Mouse (Mus musculus): Measurements from ENCODE around the gene Tax1bp1.
A peak's percentile ranks its signal among the peaks of the same experiment; 100 is the strongest.
"Not testable (repeated sequence)": the region's sequence is repeated elsewhere in the genome, so short reads cannot be mapped to it uniquely, and the experiment has no call there.

Gene Tax1bp1

GRCm38 (mm10) chr6:52713104-52713896 is at the start of gene Tax1bp1:
Tax1bp1 (plus strand) TSS chr6:52713729.
- peak; percentile 87 for DNase-seq (ENCODE audit: low spot score)

GRCm38 (mm10) chr6:52667641-52668040 is 45.9 kb upstream of the Tax1bp1 start:
- DNase-seq (ENCODE audit: low spot score), result no peak

- DNase-seq (ENCODE audit: low spot score), result not testable (repeated sequence)
Observed at GRCm38 (mm10) chr6:52669878-52670277, 43.7 kb upstream of the Tax1bp1 start.

DNA sequence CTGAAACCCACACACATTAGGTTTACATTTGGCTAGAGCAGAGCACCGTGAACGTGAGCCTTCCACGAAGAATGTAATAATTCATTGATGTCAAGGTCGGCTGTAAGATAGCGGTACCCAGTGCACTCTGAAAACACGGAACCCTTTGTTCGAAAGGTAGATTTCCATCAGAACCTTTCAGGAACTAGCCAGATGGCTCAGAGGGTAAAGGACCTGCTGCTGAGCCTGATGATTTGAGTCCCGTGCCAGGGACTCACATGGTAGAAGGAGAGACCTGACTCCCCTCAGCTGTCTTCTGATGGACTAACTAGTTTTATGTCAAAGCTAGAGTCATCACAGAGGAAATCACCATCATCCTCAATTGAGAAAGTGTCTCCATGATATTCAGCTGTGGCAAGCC is 41.7 kb upstream of the Tax1bp1 start:
- no peak for DNase-seq (ENCODE audit: low spot score)

DNA sequence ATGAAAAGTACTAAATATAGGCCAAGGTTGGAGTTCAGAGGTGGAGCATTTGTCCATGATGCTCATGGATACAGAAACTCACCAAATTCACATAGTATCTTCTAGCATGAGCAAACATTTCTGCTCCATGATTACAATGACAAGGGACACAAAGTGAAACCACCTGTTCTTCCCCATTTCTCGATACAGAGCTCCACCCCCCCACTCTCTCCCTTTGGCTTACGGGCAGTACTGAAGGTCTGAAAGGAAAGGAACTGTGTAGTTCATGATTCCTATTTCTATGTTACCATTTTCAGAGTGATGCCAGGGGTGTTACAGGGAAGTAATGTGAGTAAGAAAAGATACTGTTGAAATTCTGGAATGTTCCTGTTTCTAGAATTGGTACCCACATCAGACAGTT is 41.0 kb upstream of the Tax1bp1 start:
- DNase-seq (ENCODE audit: low spot score), result no peak

GRCm38 (mm10) chr6:52673706-52674105 is 39.8 kb upstream of the Tax1bp1 start:
- no peak for DNase-seq (ENCODE audit: low spot score)

- DNase-seq (ENCODE audit: low spot score), result no peak
Observed at GRCm38 (mm10) chr6:52674541-52674940, 39.0 kb upstream of the Tax1bp1 start.

- DNase-seq (ENCODE audit: low spot score), result no peak
Observed at GRCm38 (mm10) chr6:52675222-52675921, 38.2 kb upstream of the Tax1bp1 start.

- DNase-seq (ENCODE audit: low spot score), result not testable (repeated sequence)
Observed at GRCm38 (mm10) chr6:52677534-52677933, 36.0 kb upstream of the Tax1bp1 start.

DNA sequence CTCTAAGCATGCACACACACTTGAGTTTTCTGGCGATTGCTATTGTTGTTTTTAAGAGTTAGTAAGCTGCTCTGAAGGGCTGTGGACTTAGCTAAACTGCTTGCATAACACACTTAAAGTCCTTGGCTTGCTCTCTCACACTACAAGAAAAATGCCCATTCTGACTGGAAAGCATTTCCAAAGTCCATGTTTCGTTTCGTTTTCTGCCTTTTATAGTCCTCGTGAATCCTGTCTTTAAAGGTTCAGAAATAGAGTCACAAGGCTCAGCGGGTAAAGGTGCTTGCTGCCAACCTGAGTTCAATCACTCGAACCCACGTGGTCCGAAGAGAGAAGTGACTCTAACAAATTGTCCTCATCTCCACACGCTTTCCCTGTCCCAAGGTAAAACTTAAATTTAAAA is 34.0 kb upstream of the Tax1bp1 start:
- no peak for DNase-seq (ENCODE audit: low spot score)

DNA sequence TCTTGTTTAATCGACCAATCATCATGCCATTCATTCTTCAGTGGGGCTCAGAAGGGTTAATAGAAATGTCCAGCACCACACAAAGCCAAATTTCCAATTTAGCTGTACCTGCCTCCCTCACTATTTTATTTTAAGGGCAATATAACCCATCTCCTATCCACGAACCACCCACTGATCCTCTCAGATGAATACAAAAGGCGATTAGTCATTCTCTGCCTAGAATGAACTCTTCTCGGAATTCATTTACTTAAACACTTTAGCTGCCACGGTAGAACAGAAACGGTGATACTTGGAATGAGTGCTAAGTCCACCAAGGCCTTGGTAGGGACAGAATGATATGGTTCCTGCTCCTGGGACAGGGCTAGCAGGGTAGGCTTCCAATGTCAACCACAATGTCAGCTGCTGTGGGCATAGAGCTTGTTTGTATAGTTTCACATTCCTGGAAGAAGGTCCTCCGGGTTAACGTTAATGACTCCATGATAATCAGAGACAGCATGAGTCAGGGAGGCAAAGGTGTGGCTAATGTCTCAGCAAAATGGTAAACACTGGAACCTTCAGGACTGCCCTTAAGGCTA is 33.0 kb upstream of the Tax1bp1 start:
- DNase-seq (ENCODE audit: low spot score), result no peak

GRCm38 (mm10) chr6:52681847-52682485 is 31.6 kb upstream of the Tax1bp1 start:
- no peak for DNase-seq (ENCODE audit: low spot score)

DNA sequence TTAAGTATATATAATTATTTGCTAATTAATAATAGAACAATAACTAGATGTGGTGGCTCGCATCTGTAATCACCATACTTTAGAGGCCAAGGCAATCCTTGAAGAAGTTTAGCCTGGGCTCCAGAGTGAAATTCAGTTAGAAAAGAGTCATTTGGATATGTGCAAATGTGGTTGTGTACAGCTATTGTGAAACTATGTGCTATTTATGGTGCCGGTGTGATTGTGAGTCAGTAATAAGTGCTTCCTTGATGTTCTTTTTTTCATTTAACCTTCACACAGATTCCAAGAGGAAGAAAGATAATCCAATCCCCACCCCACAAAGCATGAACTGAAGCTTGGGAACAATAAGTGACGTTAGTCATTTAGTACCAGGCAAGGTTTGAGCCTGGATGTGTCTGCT is 30.9 kb upstream of the Tax1bp1 start:
- no peak for DNase-seq (ENCODE audit: low spot score)

GRCm38 (mm10) chr6:52686901-52687500 is 26.5 kb upstream of the Tax1bp1 start:
- DNase-seq (ENCODE audit: low spot score), result no peak

- no peak for DNase-seq (ENCODE audit: low spot score)
Observed at GRCm38 (mm10) chr6:52690365-52690764, 23.2 kb upstream of the Tax1bp1 start.

DNA sequence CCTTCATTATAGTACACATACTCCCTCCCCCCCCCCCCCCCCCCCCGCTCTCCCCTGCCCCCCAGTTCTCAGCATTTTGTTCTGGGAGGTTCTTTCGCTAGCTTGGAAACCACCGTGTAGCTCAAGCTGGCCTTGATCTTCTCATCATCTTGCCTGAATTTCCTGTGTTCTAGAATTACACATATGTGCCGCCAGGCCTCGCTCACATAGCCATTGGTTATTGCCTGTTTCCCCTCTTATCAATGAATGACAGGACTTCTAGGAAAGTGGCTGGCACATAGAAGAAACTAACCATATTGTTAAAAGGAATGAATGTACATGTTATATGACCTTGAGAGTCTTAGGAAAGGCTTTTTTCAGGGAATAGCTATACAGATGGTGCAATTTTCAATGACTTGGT is 21.7 kb upstream of the Tax1bp1 start:
- DNase-seq (ENCODE audit: low spot score), result no peak

DNA sequence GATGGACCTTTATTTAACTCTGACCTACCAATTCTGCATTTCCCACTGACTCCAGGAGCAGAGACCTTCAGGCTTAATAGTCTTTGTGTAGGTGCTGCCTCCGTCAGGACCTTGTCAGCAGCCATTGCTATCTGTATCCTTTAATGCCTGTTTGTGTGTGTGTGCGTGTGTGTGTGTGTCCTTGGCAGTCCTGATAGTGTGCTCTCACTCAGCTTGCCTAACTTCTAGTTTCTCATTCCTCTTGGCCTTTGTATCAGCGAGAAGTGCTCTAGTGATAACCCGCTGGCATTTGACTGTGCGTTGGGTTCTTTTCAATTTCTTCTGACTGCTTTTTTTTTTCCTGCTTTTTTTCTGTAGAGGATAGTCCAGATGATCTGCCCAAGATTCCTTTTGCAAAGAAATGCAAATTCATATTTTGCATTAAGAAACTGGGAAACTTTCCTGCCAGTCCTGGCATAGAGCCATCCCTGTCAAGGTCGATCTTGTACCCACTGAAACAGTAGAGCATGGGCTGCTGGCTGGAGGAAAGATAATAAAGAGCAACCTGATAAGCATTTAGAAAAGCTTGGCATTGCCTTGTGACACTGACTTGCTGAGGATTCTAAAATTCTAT is 21.0 kb upstream of the Tax1bp1 start:
- DNase-seq (ENCODE audit: low spot score), result peak; percentile 75

GRCm38 (mm10) chr6:52697964-52698535 is 15.5 kb upstream of the Tax1bp1 start:
- DNase-seq (ENCODE audit: low spot score), result no peak

DNA sequence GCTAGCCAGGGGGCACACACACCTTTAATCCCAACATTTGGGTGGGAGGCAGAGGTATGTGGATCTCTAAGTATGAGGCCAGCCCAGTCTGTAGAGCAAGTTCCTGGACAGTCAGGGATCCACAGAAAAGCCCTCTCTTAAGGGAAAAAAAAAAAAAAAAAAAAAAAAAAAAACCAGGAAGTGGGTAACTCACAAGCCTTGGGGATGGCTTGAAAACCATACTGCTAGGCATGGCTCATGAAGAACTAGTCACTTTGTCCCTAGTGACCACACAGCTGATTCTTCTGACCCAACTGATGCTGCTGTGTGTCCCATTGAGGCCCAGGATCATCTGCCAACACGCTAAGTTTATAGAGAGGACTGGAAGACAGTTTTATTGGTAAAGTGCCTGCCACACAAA is 14.5 kb upstream of the Tax1bp1 start:
- no peak for DNase-seq (ENCODE audit: low spot score)

GRCm38 (mm10) chr6:52699899-52700298 is 13.6 kb upstream of the Tax1bp1 start:
- DNase-seq (ENCODE audit: low spot score), result no peak

GRCm38 (mm10) chr6:52703263-52703662 is 10.3 kb upstream of the Tax1bp1 start:
- DNase-seq (ENCODE audit: low spot score), result no peak

All from ovary, adult 18-20 months (tissue).